Mouse (Mus musculus) thymus, postnatal 36 days (tissue): ENCODE data around the gene Gm43951.
"Not testable (repeated sequence)": the region's sequence is repeated elsewhere in the genome, so short reads cannot be mapped to it uniquely, and the experiment has no call there.

ENCODE experiments used
- DNase-seq, 2 experiments: peaks; one replicate each; pipeline ENCODE4 v3.0.0; 2022; ENCODE audit warnings: mixed read lengths in 2 of 2

Gm43951 gene

GRCm38 (mm10) chr11:72196506-72196905 lies 10.1 kb downstream of the Gm43951 start:
- DNase-seq = no peak

GRCm38 (mm10) chr11:72194259-72194658 lies 12.4 kb downstream of the Gm43951 start:
- DNase-seq = no peak

DNA sequence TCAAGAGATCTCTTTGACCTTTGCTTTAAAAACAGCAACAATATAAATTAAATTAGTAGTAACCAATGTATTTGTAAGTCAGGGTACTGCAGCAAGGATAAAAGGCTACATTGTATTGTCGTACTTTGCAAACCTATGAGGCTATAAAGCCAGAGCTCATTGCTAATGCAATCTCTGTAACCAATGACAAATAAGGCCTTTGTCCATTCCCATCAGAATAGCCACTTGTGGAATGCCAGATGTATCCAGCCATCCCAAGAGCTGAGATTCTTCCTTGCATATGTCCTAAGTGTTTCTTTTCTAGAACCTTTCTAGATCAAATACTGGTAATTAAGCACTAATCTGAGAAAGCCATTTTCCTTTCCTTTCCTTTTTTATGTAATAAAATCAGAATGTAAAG lies 15.8 kb downstream of the Gm43951 start:
- DNase-seq = no peak

GRCm38 (mm10) chr11:72184252-72184651 lies 22.4 kb downstream of the Gm43951 start:
- DNase-seq = no peak

DNA sequence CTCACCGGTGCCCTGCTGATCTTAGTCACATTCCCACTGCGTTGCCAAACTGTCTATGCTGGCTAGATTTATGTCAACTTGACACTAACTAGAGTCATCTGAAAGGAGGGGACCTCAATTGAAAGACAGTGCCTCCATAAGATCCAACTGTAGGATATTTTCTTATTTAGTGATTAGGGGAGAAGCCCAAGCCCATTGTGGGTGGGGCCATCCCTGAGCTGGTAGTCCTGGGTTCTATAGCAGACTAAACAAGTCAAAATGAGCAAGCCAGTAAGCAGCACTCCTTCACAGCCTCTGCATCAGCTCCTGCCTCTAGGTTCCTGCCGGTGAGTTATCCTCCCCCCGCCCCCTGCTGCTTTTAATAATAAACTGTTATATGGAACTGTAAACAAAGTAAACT lies 25.5 kb downstream of the Gm43951 start:
- no peak for DNase-seq

GRCm38 (mm10) chr11:72180556-72180955 lies 26.1 kb downstream of the Gm43951 start:
- no peak for DNase-seq

GRCm38 (mm10) chr11:72176553-72176952 lies 30.1 kb downstream of the Gm43951 start:
- DNase-seq = no peak

DNA sequence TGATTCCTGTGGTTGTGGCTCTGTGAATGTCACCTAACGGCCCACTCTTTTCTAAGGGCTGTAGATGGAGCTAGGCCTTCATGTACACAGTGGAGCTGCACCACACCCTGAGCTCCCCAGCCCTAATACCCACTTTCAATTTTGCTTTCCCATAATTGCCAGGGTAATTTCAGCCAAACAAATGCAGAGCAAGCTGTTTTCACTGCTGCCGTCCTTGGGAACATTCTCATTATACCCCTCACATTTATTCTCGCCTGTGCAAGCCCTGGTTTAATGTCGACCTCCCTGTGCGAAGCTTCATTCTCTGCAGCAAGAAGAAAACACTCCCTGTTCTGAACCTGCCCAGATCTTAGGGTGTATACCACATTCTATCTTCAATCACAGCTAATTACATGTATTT lies 30.7 kb downstream of the Gm43951 start:
- no peak for DNase-seq

GRCm38 (mm10) chr11:72174721-72175120 lies 31.9 kb downstream of the Gm43951 start:
- DNase-seq = no peak

DNA sequence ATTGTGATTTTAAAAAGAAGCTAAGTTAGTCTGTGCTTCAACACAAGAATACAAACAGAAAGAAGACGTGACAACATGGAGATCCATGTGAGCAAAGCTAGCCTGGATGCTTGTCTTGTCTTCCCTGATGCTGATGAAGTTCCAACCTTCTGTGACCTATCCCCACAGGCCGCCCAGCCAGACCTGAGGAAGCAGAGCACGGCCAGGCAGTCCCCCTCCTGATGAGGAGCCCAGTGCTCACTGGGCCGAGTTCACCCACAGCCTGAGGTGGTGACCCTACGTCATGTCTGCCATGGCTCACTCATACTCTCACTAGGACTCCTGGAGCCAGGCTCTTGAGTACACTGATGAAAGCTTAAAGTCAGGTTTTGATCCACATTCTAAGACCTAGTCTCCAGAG lies 33.1 kb downstream of the Gm43951 start:
- DNase-seq = no peak

DNA sequence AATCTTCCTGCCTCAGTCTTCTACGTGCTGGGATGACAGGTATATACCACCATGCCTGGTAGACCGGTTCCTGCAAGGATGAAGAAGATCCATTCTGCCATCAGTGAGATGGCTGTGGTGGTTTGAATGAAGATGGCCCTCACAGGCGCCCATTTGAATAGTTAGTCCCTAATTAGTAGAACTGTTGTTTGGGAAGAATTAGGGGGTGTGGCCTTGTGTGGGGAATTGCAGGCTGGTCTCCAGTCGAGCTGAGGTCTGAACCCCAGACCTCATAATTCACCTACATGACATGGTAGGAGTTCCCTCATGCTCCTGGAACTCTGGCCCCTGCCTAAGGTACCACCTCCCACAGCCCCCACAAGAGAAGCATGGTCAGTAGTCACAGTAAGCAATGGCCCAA lies 34.7 kb downstream of the Gm43951 start:
- not testable (repeated sequence) for DNase-seq

DNA sequence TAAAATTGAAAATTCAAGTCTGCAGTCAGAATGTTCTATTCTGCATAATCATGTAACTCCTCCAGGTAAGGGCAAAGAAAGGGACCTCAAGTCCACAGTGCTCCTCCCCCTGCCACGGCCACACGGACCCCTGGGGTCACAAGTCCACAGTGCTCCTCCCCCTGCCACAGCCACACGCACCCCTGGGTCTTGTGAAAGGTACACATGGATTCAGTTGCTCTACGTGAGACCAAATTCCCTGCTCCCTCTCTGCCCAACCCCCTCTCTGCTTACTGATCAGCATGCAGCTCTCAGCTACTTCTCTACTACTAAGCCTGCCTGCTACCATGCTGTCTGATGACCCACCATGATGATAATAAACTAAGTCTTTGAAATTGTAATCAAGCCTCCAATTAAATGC lies 36.8 kb downstream of the Gm43951 start:
- no peak for DNase-seq

- DNase-seq = no peak
These were observed 43.4 kb downstream of the Gm43951 start for GRCm38 (mm10) chr11:72163198-72163597.

DNA sequence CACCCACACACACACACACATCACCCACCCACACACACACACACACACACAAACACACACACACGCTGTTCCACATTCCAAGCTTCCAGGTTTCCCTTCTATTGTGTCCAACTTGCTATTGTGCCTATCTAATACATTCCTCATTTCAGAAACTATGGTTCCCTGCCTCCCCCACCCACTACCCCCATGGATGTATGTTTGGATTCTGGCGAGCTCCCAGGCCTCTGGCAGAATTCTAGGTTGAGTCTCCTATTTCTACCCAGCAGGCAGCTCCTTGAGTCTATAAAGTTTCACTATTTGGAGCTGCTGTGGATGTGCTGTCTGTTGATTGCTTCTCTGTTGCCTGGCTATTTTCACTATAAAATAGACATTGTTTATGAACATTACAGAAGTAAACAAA lies 50.0 kb downstream of the Gm43951 start:
- no peak for DNase-seq

- DNase-seq = no peak
These were observed 50.6 kb downstream of the Gm43951 start for GRCm38 (mm10) chr11:72155981-72156428.

DNA sequence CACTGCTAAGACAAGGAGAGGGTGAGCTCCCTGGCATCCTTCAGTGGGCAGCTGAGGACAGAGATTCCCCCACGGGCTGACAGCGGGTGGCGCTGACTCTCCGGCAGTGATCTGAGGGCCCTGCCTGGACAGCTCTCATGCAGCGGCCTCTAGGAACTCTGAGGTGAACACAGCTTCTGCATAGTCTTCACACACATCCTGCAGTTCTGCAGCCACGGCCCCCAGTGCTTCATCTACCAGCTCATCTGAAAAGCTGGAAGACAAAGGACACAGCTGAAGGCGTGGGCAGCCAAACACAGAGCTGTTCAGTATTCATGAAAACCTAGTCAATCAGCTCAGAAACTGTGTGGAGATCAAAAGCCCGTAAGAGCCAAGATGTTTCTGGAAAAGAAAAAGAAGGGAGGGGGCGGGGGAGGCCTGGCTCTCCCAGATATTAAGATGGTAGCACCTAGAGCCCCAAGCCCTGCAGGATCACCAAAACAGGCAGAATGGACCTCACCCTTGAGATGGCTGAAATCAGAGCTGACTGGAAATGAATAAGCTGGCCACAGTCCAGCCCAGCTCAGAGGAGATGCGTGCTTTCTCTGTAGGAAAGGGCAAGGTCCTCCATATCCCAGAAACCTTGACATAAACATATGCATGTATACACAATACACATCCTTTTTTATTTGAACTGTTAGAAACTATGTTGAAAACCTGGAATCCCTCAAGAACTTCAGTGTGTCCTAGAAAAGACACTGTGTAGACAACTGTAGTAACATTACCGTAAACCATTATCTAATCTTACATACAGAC lies 51.3 kb downstream of the Gm43951 start:
- no peak for DNase-seq
